Mouse (Mus musculus): ENCODE data around the gene Csf3. TPM values are rescaled to one million over a fixed set of nuclear protein-coding genes. Genes with fewer than 3 reads are reported as not detected.

The Csf3 gene
- polyA plus RNA-seq, 1 experiment = not detected

- no peak overlapping the region for H3K27ac ChIP-seq (ENCODE audit: control insufficient read depth, insufficient read depth, low read depth, low read length, poor library complexity)
- 63% methylated on average over 5 of the region's 5 CpGs for WGBS
Observed at GRCm38 (mm10) chr11:98749716-98750115, 48.7 kb downstream of the Csf3 start.

GRCm38 (mm10) chr11:98750351-98751201, 49.5 kb downstream of the Csf3 start:
- H3K4me1 ChIP-seq (ENCODE audit: control insufficient read depth, insufficient read depth, low read length) = peaks cover 13% of the 10 kb centered on the region
- no peak overlapping the region for H3K4me3 ChIP-seq (replicated peaks; ENCODE audit: control insufficient read depth, low read depth, low read length)
- no peak for TF ChIP-seq CTCF (IDR thresholded peaks at IDR 0.05; ENCODE audit: control insufficient read depth, insufficient read depth, low read length)
- TF ChIP-seq POLR2A (IDR thresholded peaks at IDR 0.05; ENCODE audit: borderline replicate concordance, control insufficient read depth, low read depth, low read length) = no peak
- peak overlapping the region; percentile 33 for H3K27ac ChIP-seq (ENCODE audit: control insufficient read depth, insufficient read depth, low read depth, low read length, poor library complexity)
- 15% methylated on average over 17 of the region's 17 CpGs for WGBS

More at GRCm38 (mm10) chr11:98749716-98750115, 48.7 kb downstream of the Csf3 start:
- H3K4me1 ChIP-seq (ENCODE audit: control insufficient read depth, insufficient read depth, low read length) = peaks cover 11% of the 10 kb centered on the region
- TF ChIP-seq CTCF (IDR thresholded peaks at IDR 0.05; ENCODE audit: control insufficient read depth, insufficient read depth, low read length) = no peak
- H3K4me3 ChIP-seq (replicated peaks; ENCODE audit: control insufficient read depth, low read depth, low read length) = no peak overlapping the region

- Histone ChIP-seq H3K4me3 (replicated peaks; ENCODE audit: control insufficient read depth, low read depth, low read length) (no peak overlapping the region), H3K4me1 (ENCODE audit: control insufficient read depth, insufficient read depth, low read length) (peaks cover 13% of the 10 kb centered on the region), H3K27ac (ENCODE audit: control insufficient read depth, insufficient read depth, low read depth, low read length, poor library complexity) (peak overlapping the region; percentile 25; the same call in 1 of the 2 replicates)
- 39% methylated on average over 6 of the region's 6 CpGs for WGBS
- no peak for TF ChIP-seq POLR2A (IDR thresholded peaks at IDR 0.05; ENCODE audit: borderline replicate concordance, control insufficient read depth, low read depth, low read length)
- TF ChIP-seq CTCF (IDR thresholded peaks at IDR 0.05; ENCODE audit: control insufficient read depth, insufficient read depth, low read length) = no peak
Observed at GRCm38 (mm10) chr11:98751221-98751782, 50.2 kb downstream of the Csf3 start.

GRCm38 (mm10) chr11:98752562-98753140, 51.6 kb downstream of the Csf3 start:
- Histone ChIP-seq H3K4me1 (ENCODE audit: control insufficient read depth, insufficient read depth, low read length) (peaks cover 10% of the 10 kb centered on the region), H3K4me3 (replicated peaks; ENCODE audit: control insufficient read depth, low read depth, low read length) (no peak overlapping the region), H3K27ac (ENCODE audit: control insufficient read depth, insufficient read depth, low read depth, low read length, poor library complexity) (no peak overlapping the region)
- WGBS = 75% methylated on average over 10 of the region's 10 CpGs
- no peak for TF ChIP-seq CTCF (IDR thresholded peaks at IDR 0.05; ENCODE audit: control insufficient read depth, insufficient read depth, low read length)
- no peak for TF ChIP-seq POLR2A (IDR thresholded peaks at IDR 0.05; ENCODE audit: borderline replicate concordance, control insufficient read depth, low read depth, low read length)

Other genes with a start within 250 kb of the Csf3 start
- gene Ikzf3, start 155.2 kb upstream of the Csf3 start, polyA plus RNA-seq (2011; ENCODE audit: insufficient read depth, insufficient read length, low replicate concordance, missing spikeins) = 13.3 and 41.7 TPM in 2 replicates
- 2.2 and 6.5 TPM in 2 replicates for gene Zpbp2, start 150.2 kb upstream of the Csf3 start, polyA plus RNA-seq (2011; ENCODE audit: insufficient read depth, insufficient read length, low replicate concordance, missing spikeins)
- 41.1 and 41.2 TPM in 2 replicates for gene Ormdl3, start 113.9 kb upstream of the Csf3 start, polyA plus RNA-seq (2011; ENCODE audit: insufficient read depth, insufficient read length, low replicate concordance, missing spikeins)
- gene Lrrc3c, start 103.0 kb upstream of the Csf3 start, polyA plus RNA-seq (2011; ENCODE audit: insufficient read depth, insufficient read length, low replicate concordance, missing spikeins) = not detected in 2 replicates
- 50.6 and 60.6 TPM in 2 replicates for gene Gm12355, start 75.6 kb upstream of the Csf3 start, polyA plus RNA-seq (2011; ENCODE audit: insufficient read depth, insufficient read length, low replicate concordance, missing spikeins)
- gene Gsdma3, start 74.9 kb upstream of the Csf3 start, polyA plus RNA-seq (2011; ENCODE audit: insufficient read depth, insufficient read length, low replicate concordance, missing spikeins) = not detected in 2 replicates
- gene Gsdma2, start 54.5 kb upstream of the Csf3 start, polyA plus RNA-seq (2011; ENCODE audit: insufficient read depth, insufficient read length, low replicate concordance, missing spikeins) = not detected in 2 replicates
- gene Gsdma, start 36.9 kb upstream of the Csf3 start, polyA plus RNA-seq (2011; ENCODE audit: insufficient read depth, insufficient read length, low replicate concordance, missing spikeins) = 0.55 and 0.70 TPM in 2 replicates
- 28.2 and 57.7 TPM in 2 replicates for gene Psmd3, start 18.7 kb upstream of the Csf3 start, polyA plus RNA-seq (2011; ENCODE audit: insufficient read depth, insufficient read length, low replicate concordance, missing spikeins)
- 26.7 and 28.7 TPM in 2 replicates for gene Med24, start 28.2 kb downstream of the Csf3 start, polyA plus RNA-seq (2011; ENCODE audit: insufficient read depth, insufficient read length, low replicate concordance, missing spikeins)
- 27.5 and 35.4 TPM in 2 replicates for gene Thra, start 39.4 kb downstream of the Csf3 start, polyA plus RNA-seq (2011; ENCODE audit: insufficient read depth, insufficient read length, low replicate concordance, missing spikeins)
- 2.4 and 4.8 TPM in 2 replicates for gene Nr1d1, start 74.1 kb downstream of the Csf3 start, polyA plus RNA-seq (2011; ENCODE audit: insufficient read depth, insufficient read length, low replicate concordance, missing spikeins)
- gene Msl1, start 94.3 kb downstream of the Csf3 start, polyA plus RNA-seq (2011; ENCODE audit: insufficient read depth, insufficient read length, low replicate concordance, missing spikeins) = 46.7 and 69.9 TPM in 2 replicates
- 29.3 and 38.5 TPM in 2 replicates for gene Casc3, start 103.6 kb downstream of the Csf3 start, polyA plus RNA-seq (2011; ENCODE audit: insufficient read depth, insufficient read length, low replicate concordance, missing spikeins)
- gene Rapgefl1, start 135.5 kb downstream of the Csf3 start, polyA plus RNA-seq (2011; ENCODE audit: insufficient read depth, insufficient read length, low replicate concordance, missing spikeins) = 1.5 and 6.8 TPM in 2 replicates
- gene Wipf2, start 162.4 kb downstream of the Csf3 start, polyA plus RNA-seq (2011; ENCODE audit: insufficient read depth, insufficient read length, low replicate concordance, missing spikeins) = 5.9 and 11.3 TPM in 2 replicates
- 50.4 and 53.9 TPM in 2 replicates for gene Cdc6, start 206.5 kb downstream of the Csf3 start, polyA plus RNA-seq (2011; ENCODE audit: insufficient read depth, insufficient read length, low replicate concordance, missing spikeins)
- gene Rara, start 226.6 kb downstream of the Csf3 start, polyA plus RNA-seq (2011; ENCODE audit: insufficient read depth, insufficient read length, low replicate concordance, missing spikeins) = 8.9 and 17.2 TPM in 2 replicates